Mouse (Mus musculus) CH12.LX (cell line): ENCODE results near the gene Egln2.

Source experiments
- BHLHE40 ChIP-seq: IDR thresholded peaks from 2 replicates; pipeline ENCODE4 v1.6.1; 2011; ENCODE audit warnings: mild to moderate bottlenecking, low read depth, low read length, improper control_type of control experiment
- CTCF ChIP-seq, 2 experiments: IDR thresholded peaks in 1 of 2; conservative IDR thresholded peaks in 1 of 2; 2 replicates each; pipeline ENCODE4 v1.5.1; 2011 to 2012; ENCODE audit warnings: low read depth in 2 of 2, low read length in 2 of 2, improper control_type of control experiment in 1 of 2, inconsistent platforms in 1 of 2, mild to moderate bottlenecking in 1 of 2, moderate library complexity in 1 of 2
- E2F4 ChIP-seq: IDR thresholded peaks from 2 replicates; pipeline ENCODE4 v1.6.1; 2011; ENCODE audit warnings: low read depth, low read length, improper control_type of control experiment; ENCODE audit not compliant: insufficient replicate concordance
- EP300 ChIP-seq: IDR thresholded peaks from 2 replicates; pipeline ENCODE4 v1.6.1; 2011; ENCODE audit warnings: low read length, improper control_type of control experiment
- KAT2A ChIP-seq: IDR thresholded peaks from 2 replicates; pipeline ENCODE4 v1.6.1; 2012; ENCODE audit warnings: low read length, improper control_type of control experiment, inconsistent platforms; ENCODE audit not compliant: insufficient replicate concordance
- MAFK ChIP-seq: IDR thresholded peaks from 2 replicates; pipeline ENCODE4 v1.6.1; 2011; ENCODE audit warnings: low read length, improper control_type of control experiment; ENCODE audit not compliant: insufficient replicate concordance
- MAZ ChIP-seq: IDR thresholded peaks from 2 replicates; pipeline ENCODE4 v1.6.1; 2012; ENCODE audit warnings: low read depth, mild to moderate bottlenecking, inconsistent platforms, low read length, improper control_type of control experiment, moderate library complexity
- NRF1 ChIP-seq: IDR thresholded peaks from 2 replicates; pipeline ENCODE4 v1.6.1; 2014; ENCODE audit warnings: low read depth, mild to moderate bottlenecking, inconsistent platforms, low read length, improper control_type of control experiment, moderate library complexity
- POLR2A ChIP-seq: IDR thresholded peaks from 2 replicates; pipeline ENCODE4 v1.6.1; 2011; ENCODE audit warnings: low read depth, mild to moderate bottlenecking, improper control_type of control experiment, low read length
- POLR2AphosphoS2 ChIP-seq: IDR thresholded peaks from 2 replicates; pipeline ENCODE4 v1.6.1; 2011; ENCODE audit warnings: low read depth, low read length, improper control_type of control experiment
- SMC3 ChIP-seq: IDR thresholded peaks from 2 replicates; pipeline ENCODE4 v1.6.1; 2011; ENCODE audit warnings: low read depth, low read length, improper control_type of control experiment
- USF1 ChIP-seq: IDR thresholded peaks from 2 replicates; pipeline ENCODE4 v1.6.1; 2014; ENCODE audit warnings: low read depth, mild to moderate bottlenecking, inconsistent platforms, low read length, improper control_type of control experiment
- USF2 ChIP-seq: conservative IDR thresholded peaks from 2 replicates; pipeline ENCODE4 v1.6.1; 2011; ENCODE audit warnings: low read depth, low read length, improper control_type of control experiment
- ZNF384 ChIP-seq: IDR thresholded peaks from 2 replicates; pipeline ENCODE4 v1.6.1; 2012; ENCODE audit warnings: low read depth, low read length, improper control_type of control experiment, inconsistent platforms

DNA sequence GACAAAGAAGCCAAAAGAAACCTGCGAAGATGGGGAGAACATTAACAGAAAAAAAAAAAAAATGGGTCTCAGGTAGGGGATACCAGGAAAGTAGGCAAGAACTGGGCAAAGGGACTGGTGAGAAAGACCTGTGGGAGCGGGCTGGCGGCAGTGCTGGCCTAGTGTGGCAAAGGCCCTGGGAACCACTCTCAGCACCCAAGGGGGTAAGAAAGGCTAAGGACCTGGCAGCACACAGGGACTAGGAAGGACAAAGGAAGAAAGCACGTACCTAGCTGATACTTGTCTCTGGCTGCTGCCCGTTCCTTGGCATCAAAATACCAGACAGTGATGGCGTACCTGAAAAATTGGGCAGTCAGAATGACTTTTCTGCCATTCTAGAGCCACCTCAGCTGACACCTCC is 7.3 kb downstream of the Egln2 start:
- TF ChIP-seq SMC3 (no peak), MAZ (no peak), BHLHE40 (no peak), POLR2A (no peak), POLR2AphosphoS2 (no peak), MAFK (no peak), EP300 (no peak), ZNF384 (no peak), CTCF (conservative IDR thresholded peaks at IDR 0.05 in 1 of 2, IDR thresholded peaks at IDR 0.05 in 1 of 2; ENCODE audit: low read depth in 2 of 2, low read length in 2 of 2) (no peak), USF1 (no peak), KAT2A (no peak), NRF1 (no peak), USF2 (no peak), E2F4 (no peak)
